Mouse (Mus musculus): ENCODE measurements at regions not wholly inside any gene's neighbourhood (a gene's known extent, or its start where the extent isn't known, plus 50 kb on each side); places are given as distances from the start of the nearest gene placed in this dataset.
A peak's percentile ranks its signal among the peaks of the same experiment; 100 is the strongest.
"Not testable (repeated sequence)": the region's sequence is repeated elsewhere in the genome, so short reads cannot be mapped to it uniquely, and the experiment has no call there.

DNA sequence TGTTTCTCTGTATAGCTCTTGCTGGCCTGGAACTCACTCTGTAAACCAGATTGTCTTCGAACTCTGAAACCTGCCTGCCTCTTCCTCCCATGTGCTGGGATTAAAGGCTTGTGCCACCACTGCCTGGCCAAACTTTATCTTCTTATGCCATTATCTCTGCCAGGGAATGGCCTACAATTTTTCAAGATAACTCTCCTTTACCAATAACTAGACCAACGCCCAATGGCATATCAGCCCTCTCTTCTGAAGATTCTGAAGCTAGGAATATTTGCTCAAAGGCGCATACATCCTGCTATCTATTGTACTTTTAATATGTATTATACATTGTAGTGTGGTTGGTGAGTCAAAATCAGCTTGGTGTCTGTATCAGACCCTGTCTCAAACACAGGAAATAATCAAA is 235.4 kb upstream of the Cts3 start:
- ATAC-seq (replicated peaks; ENCODE audit: low read depth, poor library complexity, severe bottlenecking) = not testable (repeated sequence)

DNA sequence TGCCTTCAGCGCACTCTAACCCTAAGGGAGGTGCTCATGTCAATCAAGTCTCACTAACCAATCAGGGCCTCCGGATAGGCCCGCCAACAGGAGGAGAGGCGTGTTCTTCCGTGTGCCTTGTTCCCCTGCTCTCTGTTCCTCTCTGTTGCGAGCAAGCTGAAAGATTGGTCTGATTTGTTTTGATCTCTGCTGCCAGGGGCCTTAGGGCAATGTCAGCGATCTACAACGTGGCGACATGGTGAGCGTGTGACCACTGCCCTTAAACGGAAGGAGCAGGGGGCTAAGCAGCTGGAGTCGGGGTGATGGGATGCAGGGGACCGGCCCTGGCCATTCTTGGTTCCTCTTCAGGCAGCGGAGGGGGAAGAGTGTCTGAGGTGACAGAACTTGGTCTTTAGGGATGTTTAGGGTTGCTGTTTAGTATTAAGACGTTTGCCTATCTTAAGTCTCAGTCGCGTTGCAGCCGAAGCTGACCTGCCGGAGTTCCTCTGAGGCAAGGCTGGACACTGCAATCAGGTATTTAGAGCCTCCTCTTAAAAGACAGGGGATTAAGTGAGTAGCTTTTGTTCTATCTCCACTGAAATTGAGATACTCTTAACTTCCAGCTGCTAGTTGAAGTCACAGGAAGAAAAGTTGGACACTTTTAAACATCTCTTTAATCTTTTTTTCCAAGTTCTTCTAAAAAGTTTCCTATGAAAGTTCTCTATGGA is 234.4 kb upstream of the Cts3 start:
- ATAC-seq (replicated peaks; ENCODE audit: low read depth, poor library complexity, severe bottlenecking) = peak; percentile 97

DNA sequence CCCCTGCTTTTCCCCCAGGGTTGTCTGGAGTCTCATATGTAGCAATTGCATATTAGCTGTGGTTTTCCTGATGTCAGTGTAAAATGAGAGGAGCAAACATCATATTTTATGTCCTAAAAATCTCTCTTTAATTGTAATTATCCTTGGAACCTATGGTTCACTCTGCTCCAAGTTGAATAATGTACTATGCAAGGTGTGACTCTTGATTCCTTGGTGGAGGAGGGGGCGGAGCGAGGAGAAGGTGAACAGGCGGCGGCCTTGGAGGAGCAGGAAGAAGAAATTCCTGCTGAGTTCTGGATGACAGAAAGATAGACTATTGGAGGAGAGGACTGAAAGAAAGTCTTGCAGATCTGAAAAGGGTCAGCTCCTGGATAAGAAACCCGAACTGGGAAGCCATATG is 233.8 kb upstream of the Cts3 start:
- ATAC-seq (replicated peaks; ENCODE audit: low read depth, poor library complexity, severe bottlenecking) = peak; percentile 42

DNA sequence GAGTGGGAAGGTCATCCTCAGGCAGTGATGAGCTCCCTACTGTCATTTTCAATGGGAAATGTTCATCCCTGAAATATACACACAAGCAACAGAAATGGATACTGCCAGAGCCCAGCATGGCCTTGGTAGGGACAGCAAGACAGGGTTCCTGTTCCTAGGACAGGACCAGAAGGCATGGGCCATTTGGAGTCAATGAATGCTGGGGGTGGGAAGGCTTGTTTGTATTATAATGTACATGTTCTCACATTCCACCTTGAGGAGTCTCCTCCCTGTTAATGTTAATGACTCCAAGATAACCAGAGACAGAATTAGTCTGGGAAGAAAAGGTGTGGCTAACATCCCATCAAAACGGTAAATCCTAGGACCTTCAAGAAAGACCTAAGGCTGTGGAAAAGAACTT is 193.5 kb upstream of the Cts3 start:
- not testable (repeated sequence) for ATAC-seq (replicated peaks; ENCODE audit: low read depth, poor library complexity, severe bottlenecking)

All from common myeloid progenitor, adult 5-6 weeks (primary cell).